Mouse (Mus musculus) cerebellum, postnatal 25 days (tissue): Measurements from ENCODE around the gene Adsl.
"Not testable (repeated sequence)": the region's sequence is repeated elsewhere in the genome, so short reads cannot be mapped to it uniquely, and the experiment has no call there.

Source experiments
- DNase-seq, 2 experiments: peaks; one replicate each; pipeline ENCODE4 v3.0.0; 2021; ENCODE audit warnings: mixed read lengths in 2 of 2

Adsl gene

GRCm38 (mm10) chr15:80948145-80949135, at the start of gene Adsl:
TSS of gene Adsl (plus strand) at chr15:80948490.
- peak; percentile 91 to 93 for DNase-seq

- no peak for DNase-seq
These were observed 48.5 kb upstream of the Adsl start for GRCm38 (mm10) chr15:80899806-80900205.

GRCm38 (mm10) chr15:80901806-80902513, 46.3 kb upstream of the Adsl start:
- DNase-seq, result no peak

- not testable (repeated sequence) for DNase-seq
These were observed 43.5 kb upstream of the Adsl start for GRCm38 (mm10) chr15:80904776-80905175.

GRCm38 (mm10) chr15:80910183-80910582, 38.1 kb upstream of the Adsl start:
- DNase-seq, result no peak

- no peak for DNase-seq
These were observed 37.3 kb upstream of the Adsl start for GRCm38 (mm10) chr15:80910790-80911531.

- no peak for DNase-seq
These were observed 36.1 kb upstream of the Adsl start for GRCm38 (mm10) chr15:80912175-80912574.

GRCm38 (mm10) chr15:80913803-80914202, 34.5 kb upstream of the Adsl start:
- no peak for DNase-seq

GRCm38 (mm10) chr15:80915850-80916249, 32.4 kb upstream of the Adsl start:
- peak; percentile 41 to 59 for DNase-seq

- peak; percentile 48 to 49 for DNase-seq
These were observed 31.7 kb upstream of the Adsl start for GRCm38 (mm10) chr15:80916621-80917020.

GRCm38 (mm10) chr15:80920346-80920745, 27.9 kb upstream of the Adsl start:
- DNase-seq, result no peak

- no peak for DNase-seq
These were observed 26.5 kb upstream of the Adsl start for GRCm38 (mm10) chr15:80921781-80922180.

- DNase-seq, result no peak
These were observed 24.1 kb upstream of the Adsl start for GRCm38 (mm10) chr15:80924211-80924610.

GRCm38 (mm10) chr15:80928811-80929355, 19.4 kb upstream of the Adsl start:
- no peak for DNase-seq

- DNase-seq, result no peak
These were observed 18.2 kb upstream of the Adsl start for GRCm38 (mm10) chr15:80930048-80930571.

- not testable (repeated sequence) for DNase-seq
These were observed 17.5 kb upstream of the Adsl start for GRCm38 (mm10) chr15:80930676-80931320.

- DNase-seq, result no peak
These were observed 16.8 kb upstream of the Adsl start for GRCm38 (mm10) chr15:80931345-80931960.

- no peak for DNase-seq
These were observed 13.4 kb upstream of the Adsl start for GRCm38 (mm10) chr15:80934841-80935240.

- no peak for DNase-seq
These were observed 11.6 kb upstream of the Adsl start for GRCm38 (mm10) chr15:80936686-80937085.

GRCm38 (mm10) chr15:80938615-80939014, 9.7 kb upstream of the Adsl start:
- no peak for DNase-seq

- DNase-seq, result no peak
These were observed 8.9 kb upstream of the Adsl start for GRCm38 (mm10) chr15:80939401-80939800.
